In genomic region chr17:45478234-45478825, GRCm38 (mm10) we compare ENCODE assay signal across 1 mouse cellular context.
TF ChIP-seq lines count a peak whose summit lies in the region.

No protein-coding gene starts in this region.

TF ChIP-seq in CH12.LX, 34 proteins besides CTCF, POLR2A, EP300 and RAD21 (continued from another document):
- TF ChIP-seq USF2 (conservative IDR thresholded peaks at IDR 0.05; ENCODE audit: low read depth, low read length) = no peak
- TF ChIP-seq CHD2 (IDR thresholded peaks at IDR 0.05; ENCODE audit: low read length) = no peak
- peak; percentile 96 for TF ChIP-seq SMC3 (IDR thresholded peaks at IDR 0.05; ENCODE audit: low read depth, low read length)
- TF ChIP-seq RCOR1 (conservative IDR thresholded peaks at IDR 0.05; ENCODE audit: low read depth, low read length) = no peak
- TF ChIP-seq JUND (conservative IDR thresholded peaks at IDR 0.05; ENCODE audit: low read depth, low read length) = 0 out of 2 replicates have a peak, but pooled peaks have one; percentile 29
- no peak for TF ChIP-seq ZNF384 (IDR thresholded peaks at IDR 0.05; ENCODE audit: low read depth, low read length)
- no peak for TF ChIP-seq PAX5 (IDR thresholded peaks at IDR 0.05; ENCODE audit: low read length)
- TF ChIP-seq JUN (IDR thresholded peaks at IDR 0.05; ENCODE audit: insufficient read depth, low read depth, low read length) = no peak
- 0 out of 2 replicates have a peak, but pooled peaks have one; percentile 48 for TF ChIP-seq MAX (IDR thresholded peaks at IDR 0.05; ENCODE audit: low read length)
- no peak for TF ChIP-seq TBP (conservative IDR thresholded peaks at IDR 0.05; ENCODE audit: low read depth, low read length)
- peak; percentile 37; the same call in 1 of the 2 replicates for TF ChIP-seq SIN3A (IDR thresholded peaks at IDR 0.05; ENCODE audit: low read length)
- no peak for TF ChIP-seq CHD1 (IDR thresholded peaks at IDR 0.05; ENCODE audit: low read depth, low read length)
- no peak for TF ChIP-seq USF1 (IDR thresholded peaks at IDR 0.05; ENCODE audit: low read depth, low read length)
- TF ChIP-seq MEF2A (IDR thresholded peaks at IDR 0.05; ENCODE audit: borderline replicate concordance, low read depth, low read length) = peak; percentile 44
- no peak for TF ChIP-seq NELFE (IDR thresholded peaks at IDR 0.05; ENCODE audit: low read depth, low read length)
- peak; percentile 50; the same call in 1 of the 2 replicates for TF ChIP-seq HCFC1 (IDR thresholded peaks at IDR 0.05; ENCODE audit: low read depth, low read length)
- no peak for TF ChIP-seq KAT2A (IDR thresholded peaks at IDR 0.05; ENCODE audit: insufficient replicate concordance, low read length)
- no peak for TF ChIP-seq ZMIZ1 (IDR thresholded peaks at IDR 0.05; ENCODE audit: low read depth, low read length)
- TF ChIP-seq BHLHE40 (IDR thresholded peaks at IDR 0.05; ENCODE audit: low read depth, low read length) = no peak
- no peak for TF ChIP-seq UBTF (IDR thresholded peaks at IDR 0.05; ENCODE audit: low read depth, low read length)
- no peak for TF ChIP-seq GABPA (IDR thresholded peaks at IDR 0.05; ENCODE audit: insufficient replicate concordance, low read depth, low read length)
- TF ChIP-seq MYC (IDR thresholded peaks at IDR 0.05; ENCODE audit: low read depth, low read length) = peak; percentile 62; the same call in 1 of the 2 replicates
- TF ChIP-seq TCF12 (IDR thresholded peaks at IDR 0.05; ENCODE audit: low read depth, low read length) = no peak; the same call in 1 of the 2 replicates
- TF ChIP-seq ZC3H11A (IDR thresholded peaks at IDR 0.05; ENCODE audit: low read depth, low read length) = peak; percentile 54; the same call in 1 of the 2 replicates
- TF ChIP-seq ETS1 (conservative IDR thresholded peaks at IDR 0.05; ENCODE audit: low read depth, low read length) = no peak
